Mouse (Mus musculus) heart, embryonic 12.5 days (tissue): ENCODE results near the gene Nol3. TPM values are rescaled to one million over a fixed set of nuclear protein-coding genes. Genes with fewer than 3 reads are reported as not detected.
A peak's percentile ranks its signal among the peaks of the same experiment; 100 is the strongest.

Experiments used
- ATAC-seq: fragments of 200-750 bp; cut with Nextera tagmentation; 2 replicates; pipeline ENCODE4 v1.8.0; 2017; ENCODE audit warnings: moderate TSS enrichment, moderate library complexity; ENCODE audit not compliant: insufficient number of reproducible peaks, low FRiP score
- H3K27ac ChIP-seq: fragments of 300-500 bp; sonication (generic); 2 replicates; pipeline ENCODE4 v1.5.1; 2016; ENCODE audit warnings: mild to moderate bottlenecking, moderate library complexity; ENCODE audit not compliant: poor library complexity, severe bottlenecking
- H3K27me3 ChIP-seq: fragments of 300-500 bp; sonication (generic); replicated peaks from 2 replicates; pipeline ENCODE4 v1.6.1; 2016; ENCODE audit warnings: mild to moderate bottlenecking, moderate library complexity
- H3K36me3 ChIP-seq: fragments of 300-500 bp; sonication (generic); 2 replicates; pipeline ENCODE4 v1.6.1; 2016; ENCODE audit warnings: mild to moderate bottlenecking, moderate library complexity
- H3K4me1 ChIP-seq: fragments of 300-500 bp; sonication (generic); replicated peaks from 2 replicates; pipeline ENCODE4 v1.6.1; 2016; ENCODE audit warnings: mild to moderate bottlenecking
- H3K4me2 ChIP-seq: fragments of 300-500 bp; sonication (generic); 2 replicates; pipeline ENCODE4 v1.6.1; 2016; ENCODE audit warnings: mild to moderate bottlenecking, moderate library complexity
- H3K4me3 ChIP-seq: fragments of 300-500 bp; sonication (generic); 2 replicates; pipeline ENCODE4 v1.5.1; 2016; ENCODE audit warnings: mild to moderate bottlenecking
- H3K9ac ChIP-seq: fragments of 300-500 bp; sonication (generic); 2 replicates; pipeline ENCODE4 v1.6.1; 2016; ENCODE audit warnings: mild to moderate bottlenecking, moderate library complexity
- H3K9me3 ChIP-seq: fragments of 300-500 bp; sonication (generic); replicated peaks from 2 replicates; pipeline ENCODE4 v1.6.1; 2016; ENCODE audit warnings: mild to moderate bottlenecking, moderate library complexity
- WGBS: fragments of 180-500 bp; shearing (Covaris S2); methylation state at CpG from one replicate; pipeline ENCODE4 v1.1.7; 2016; 5-methylcytosine and 5-hydroxymethylcytosine counted together
- polyA plus RNA-seq: library from polyadenylated mRNA; unstranded; fragments of >200 nt; fragmentation: Nextera tagmentation; extraction: Ambion mirVana; gene quantifications from 2 replicates; pipeline ENCODE4 v1.2.1, GENCODE M21; 2016

Nol3 gene
- polyA plus RNA-seq, 1 experiment from 2014 or later: 2.1 TPM

DNA sequence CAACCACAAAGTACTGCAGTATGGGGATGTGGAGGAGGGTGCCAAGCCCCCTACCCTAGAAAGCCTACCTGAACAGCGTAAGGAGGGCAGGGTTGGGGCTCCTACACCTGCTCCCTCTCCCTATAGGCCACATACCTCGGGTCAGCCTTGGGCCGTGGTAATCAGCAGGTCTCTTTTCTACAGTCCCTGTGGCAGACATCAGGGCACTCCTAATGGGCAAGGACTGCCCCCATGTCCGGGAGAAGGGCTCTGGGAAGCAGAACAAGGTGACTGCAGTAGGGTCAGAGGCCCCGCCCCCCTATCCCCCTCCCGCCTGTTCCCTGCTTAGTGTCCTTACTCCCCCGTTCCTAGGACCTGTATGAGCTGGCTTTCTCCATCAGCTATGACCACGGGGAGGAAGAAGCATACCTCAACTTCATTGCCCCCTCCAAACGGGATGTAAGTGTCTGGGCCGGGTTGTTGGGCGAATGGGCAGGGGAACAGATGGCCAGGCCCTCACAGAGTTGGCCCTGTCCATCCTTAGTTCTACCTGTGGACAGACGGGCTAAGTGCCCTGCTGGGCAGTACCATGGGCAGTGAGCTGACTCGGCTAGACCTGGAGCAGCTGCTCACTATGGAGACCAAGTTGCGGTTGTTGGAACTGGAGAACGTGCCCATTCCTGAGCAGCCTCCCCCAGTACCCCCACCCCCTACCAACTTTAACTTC is 33.4 kb downstream of the Nol3 start:
- peaks cover 71% of the 10 kb centered on the region for H3K36me3 ChIP-seq
- no peak overlapping the region for H3K27ac ChIP-seq
- H3K4me1 ChIP-seq: peaks cover 41% of the 10 kb centered on the region
- no peak overlapping the region for H3K4me2 ChIP-seq
- H3K4me3 ChIP-seq: no peak overlapping the region
- no peaks in the 10 kb centered on the region for H3K9me3 ChIP-seq
- no peaks in the 10 kb centered on the region for H3K27me3 ChIP-seq
- WGBS: 82% methylated on average over 15 of the region's 15 CpGs
- no peak overlapping the region for H3K9ac ChIP-seq
- ATAC-seq: no peak

- no peaks in the 10 kb centered on the region for H3K9me3 ChIP-seq
- ATAC-seq: no peak
- peaks cover 73% of the 10 kb centered on the region for H3K36me3 ChIP-seq
- no peak overlapping the region; the same call in 1 of the 2 replicates for H3K9ac ChIP-seq
- H3K27ac ChIP-seq: no peak overlapping the region
- H3K4me1 ChIP-seq: peaks cover 36% of the 10 kb centered on the region
- WGBS: 87% methylated on average over 8 of the region's 8 CpGs
- H3K4me3 ChIP-seq: no peak overlapping the region
- H3K4me2 ChIP-seq: no peak overlapping the region
- H3K27me3 ChIP-seq: no peaks in the 10 kb centered on the region
Observed at GRCm38 (mm10) chr8:105310118-105310517, 34.2 kb downstream of the Nol3 start.

- Histone ChIP-seq H3K9ac (no peak overlapping the region), H3K9me3 (no peaks in the 10 kb centered on the region), H3K27ac (no peak overlapping the region), H3K4me3 (no peak overlapping the region), H3K27me3 (no peaks in the 10 kb centered on the region), H3K36me3 (peaks cover 84% of the 10 kb centered on the region), H3K4me2 (no peak overlapping the region), H3K4me1 (peaks cover 27% of the 10 kb centered on the region)
- 73% methylated on average over 1 of the region's 1 CpGs for WGBS
- ATAC-seq: no peak
Observed at GRCm38 (mm10) chr8:105311718-105312117, 35.8 kb downstream of the Nol3 start.

DNA sequence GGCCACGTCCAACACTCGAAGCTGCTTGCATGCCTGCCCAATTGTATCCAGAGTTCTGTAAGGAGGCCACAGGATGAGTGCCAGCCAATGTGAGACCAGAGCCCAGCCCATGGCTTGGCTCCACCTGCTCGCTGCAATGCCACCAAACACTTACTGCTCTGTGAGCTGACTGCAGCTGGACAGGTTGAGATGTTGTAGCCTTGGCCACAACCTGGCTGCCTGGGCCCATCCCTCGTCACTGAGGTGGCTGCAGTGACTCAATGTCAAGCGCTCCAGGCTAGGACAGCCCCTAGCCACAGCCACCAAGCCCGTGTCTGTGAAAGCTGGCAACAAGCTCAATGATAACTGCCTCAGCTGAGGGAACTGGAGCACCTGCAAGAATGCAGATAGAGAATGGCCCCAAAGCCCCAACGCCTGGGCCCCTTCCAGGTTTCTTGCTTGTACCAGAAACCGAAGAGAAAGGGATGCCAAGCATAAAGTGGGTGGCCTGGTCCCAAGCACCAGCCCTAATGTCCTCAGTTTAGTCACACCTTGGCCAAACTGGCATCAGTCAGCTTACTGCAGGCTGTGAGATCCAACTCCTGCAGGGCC is 37.0 kb downstream of the Nol3 start:
- ATAC-seq: no peak
- Histone ChIP-seq H3K27me3 (no peaks in the 10 kb centered on the region), H3K9me3 (no peaks in the 10 kb centered on the region), H3K9ac (no peak overlapping the region), H3K27ac (no peak overlapping the region), H3K4me1 (peaks cover 25% of the 10 kb centered on the region), H3K36me3 (peaks cover 76% of the 10 kb centered on the region), H3K4me2 (no peak overlapping the region), H3K4me3 (no peak overlapping the region)
- 86% methylated on average over 8 of the region's 8 CpGs for WGBS

- H3K36me3 ChIP-seq: peaks cover 75% of the 10 kb centered on the region
- no peak overlapping the region for H3K9ac ChIP-seq
- H3K27ac ChIP-seq: 0 out of 2 replicates have a peak overlapping the region, but pooled peaks have one; percentile 6
- no peaks in the 10 kb centered on the region for H3K27me3 ChIP-seq
- no peak; the same call in 1 of the 2 replicates for ATAC-seq
- 65% methylated on average over 9 of the region's 9 CpGs for WGBS
- H3K4me2 ChIP-seq: no peak overlapping the region
- H3K9me3 ChIP-seq: no peaks in the 10 kb centered on the region
- peaks cover 25% of the 10 kb centered on the region for H3K4me1 ChIP-seq
- H3K4me3 ChIP-seq: no peak overlapping the region
Observed at GRCm38 (mm10) chr8:105313622-105314402, 37.9 kb downstream of the Nol3 start.

- no peak overlapping the region for H3K4me3 ChIP-seq
- peaks cover 73% of the 10 kb centered on the region for H3K36me3 ChIP-seq
- H3K27ac ChIP-seq: no peak overlapping the region
- no peak overlapping the region for H3K9ac ChIP-seq
- H3K9me3 ChIP-seq: no peaks in the 10 kb centered on the region
- no peak overlapping the region for H3K4me2 ChIP-seq
- WGBS: 86% methylated on average over 18 of the region's 18 CpGs
- no peaks in the 10 kb centered on the region for H3K27me3 ChIP-seq
- H3K4me1 ChIP-seq: peaks cover 25% of the 10 kb centered on the region
- no peak for ATAC-seq
Observed at GRCm38 (mm10) chr8:105315073-105315769, 39.3 kb downstream of the Nol3 start.

DNA sequence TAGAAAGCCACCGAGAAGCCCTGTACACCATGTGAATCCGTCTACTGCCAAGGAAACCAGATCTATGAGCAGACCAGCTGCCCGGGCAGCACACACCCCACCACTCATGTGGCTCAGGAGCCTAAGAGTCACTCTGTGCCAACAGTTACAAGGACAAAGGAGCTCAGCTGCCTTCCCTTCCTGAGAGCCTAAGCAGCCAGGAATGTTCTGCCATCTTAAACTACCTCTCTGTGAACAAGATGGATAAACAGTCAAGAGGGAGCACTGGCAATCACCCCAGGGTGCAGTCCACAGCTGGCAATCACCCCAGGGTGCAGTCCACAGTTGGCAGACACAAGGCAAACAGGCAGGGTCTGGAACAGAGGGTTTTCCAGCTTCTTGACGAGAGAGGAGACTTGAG is 42.0 kb downstream of the Nol3 start:
- no peaks in the 10 kb centered on the region for H3K27me3 ChIP-seq
- ATAC-seq: no peak
- 88% methylated on average over 4 of the region's 4 CpGs for WGBS
- H3K4me2 ChIP-seq: no peak overlapping the region
- peaks cover 24% of the 10 kb centered on the region for H3K4me1 ChIP-seq
- no peak overlapping the region for H3K9ac ChIP-seq
- H3K9me3 ChIP-seq: no peaks in the 10 kb centered on the region
- H3K27ac ChIP-seq: no peak overlapping the region
- H3K36me3 ChIP-seq: peaks cover 65% of the 10 kb centered on the region
- no peak overlapping the region for H3K4me3 ChIP-seq

DNA sequence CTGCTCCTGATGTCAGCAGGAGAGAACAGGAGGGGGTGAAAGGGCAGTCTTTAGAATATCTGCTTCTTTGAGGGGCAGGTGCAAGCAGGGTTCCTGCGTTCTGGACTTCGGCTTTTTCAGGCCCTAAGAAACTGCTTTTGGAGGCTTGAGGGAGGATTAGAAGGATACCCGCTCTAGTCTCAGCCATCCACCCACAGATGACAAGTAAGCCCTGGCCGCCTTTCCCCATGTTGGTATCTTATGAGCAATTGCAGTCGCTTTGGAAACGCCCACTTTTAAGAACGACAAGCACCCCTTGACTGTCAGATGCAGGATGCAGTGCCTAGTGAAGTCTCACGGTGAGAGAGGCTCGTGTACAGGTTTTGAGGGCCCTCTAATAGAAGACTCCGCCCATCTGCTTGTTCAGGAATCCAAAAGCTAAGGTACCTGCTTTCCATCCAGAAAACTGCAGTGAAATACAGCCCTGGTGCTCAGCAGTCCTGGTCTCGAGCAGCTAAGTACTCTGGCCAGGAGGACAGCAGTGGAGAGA is 42.8 kb downstream of the Nol3 start:
- Histone ChIP-seq H3K4me3 (no peak overlapping the region), H3K9ac (no peak overlapping the region), H3K4me2 (no peak overlapping the region), H3K4me1 (peaks cover 16% of the 10 kb centered on the region), H3K9me3 (no peaks in the 10 kb centered on the region), H3K27ac (no peak overlapping the region), H3K36me3 (peaks cover 62% of the 10 kb centered on the region), H3K27me3 (no peaks in the 10 kb centered on the region)
- ATAC-seq: no peak
- WGBS: 76% methylated on average over 11 of the region's 11 CpGs

GRCm38 (mm10) chr8:105323183-105323582 is 47.2 kb downstream of the Nol3 start:
- 74% methylated on average over 4 of the region's 4 CpGs for WGBS
- H3K9ac ChIP-seq: no peak overlapping the region
- H3K9me3 ChIP-seq: no peaks in the 10 kb centered on the region
- H3K27me3 ChIP-seq: no peaks in the 10 kb centered on the region
- no peak overlapping the region for H3K4me2 ChIP-seq
- H3K4me1 ChIP-seq: peaks cover 19% of the 10 kb centered on the region
- ATAC-seq: no peak
- H3K27ac ChIP-seq: no peak overlapping the region; the same call in 1 of the 2 replicates
- H3K36me3 ChIP-seq: peaks cover 36% of the 10 kb centered on the region
- no peak overlapping the region for H3K4me3 ChIP-seq

- no peaks in the 10 kb centered on the region for H3K27me3 ChIP-seq
- ATAC-seq: 0 out of 2 replicates have a peak, but pooled peaks have one; percentile 2
- under 1% methylated on average over 12 of the region's 12 CpGs for WGBS
- peaks cover 44% of the 10 kb centered on the region for H3K36me3 ChIP-seq
- H3K9ac ChIP-seq: peak overlapping the region; percentile 84
- peaks cover 19% of the 10 kb centered on the region for H3K4me1 ChIP-seq
- H3K4me3 ChIP-seq: peak overlapping the region; percentile 68
- H3K9me3 ChIP-seq: no peaks in the 10 kb centered on the region
- H3K4me2 ChIP-seq: peak overlapping the region; percentile 94
- H3K27ac ChIP-seq: peak overlapping the region; percentile 46
Observed at GRCm38 (mm10) chr8:105325641-105326093, 49.7 kb downstream of the Nol3 start.
